Mouse (Mus musculus) thymus, postnatal 4 days (tissue): ENCODE measurements around the gene Dhcr24.

Source experiments
- DNase-seq: peaks from one replicate; pipeline ENCODE4 v3.0.0; 2021

Gene Dhcr24

GRCm38 (mm10) chr4:106560846-106561781 lies at the start of gene Dhcr24:
Gene Dhcr24, plus strand, starts transcription at chr4:106561038.
- peak; percentile 95 for DNase-seq

- no peak for DNase-seq
Measured at GRCm38 (mm10) chr4:106514606-106515005, 46.2 kb upstream of the Dhcr24 start.

GRCm38 (mm10) chr4:106522547-106522946 lies 38.3 kb upstream of the Dhcr24 start:
- DNase-seq, result no peak

GRCm38 (mm10) chr4:106524131-106524530 lies 36.7 kb upstream of the Dhcr24 start:
- DNase-seq, result no peak

- no peak for DNase-seq
Measured at GRCm38 (mm10) chr4:106525001-106525400, 35.8 kb upstream of the Dhcr24 start.

GRCm38 (mm10) chr4:106527856-106528547 lies 32.8 kb upstream of the Dhcr24 start:
- DNase-seq, result peak; percentile 55

GRCm38 (mm10) chr4:106529375-106530112 lies 31.3 kb upstream of the Dhcr24 start:
- peak; percentile 96 for DNase-seq

GRCm38 (mm10) chr4:106530113-106530482 lies 30.7 kb upstream of the Dhcr24 start:
- DNase-seq, result no peak

GRCm38 (mm10) chr4:106533421-106534080 lies 27.3 kb upstream of the Dhcr24 start:
- DNase-seq, result peak; percentile 59

GRCm38 (mm10) chr4:106534256-106534655 lies 26.6 kb upstream of the Dhcr24 start:
- DNase-seq, result peak; percentile 18

- DNase-seq, result no peak
Measured at GRCm38 (mm10) chr4:106539756-106540155, 21.1 kb upstream of the Dhcr24 start.

- DNase-seq, result no peak
Measured at GRCm38 (mm10) chr4:106541491-106541890, 19.3 kb upstream of the Dhcr24 start.

- DNase-seq, result no peak
Measured at GRCm38 (mm10) chr4:106542211-106542610, 18.6 kb upstream of the Dhcr24 start.

GRCm38 (mm10) chr4:106545817-106546373 lies 14.9 kb upstream of the Dhcr24 start:
- no peak for DNase-seq

- no peak for DNase-seq
Measured at GRCm38 (mm10) chr4:106546896-106547295, 13.9 kb upstream of the Dhcr24 start.

- no peak for DNase-seq
Measured at GRCm38 (mm10) chr4:106548113-106548512, 12.7 kb upstream of the Dhcr24 start.

GRCm38 (mm10) chr4:106550516-106551166 lies 10.2 kb upstream of the Dhcr24 start:
- no peak for DNase-seq

- DNase-seq, result no peak
Measured at GRCm38 (mm10) chr4:106557262-106557661, 3.6 kb upstream of the Dhcr24 start.

- no peak for DNase-seq
Measured at GRCm38 (mm10) chr4:106557978-106558377, 2.9 kb upstream of the Dhcr24 start.

GRCm38 (mm10) chr4:106559343-106560212 lies 1.3 kb upstream of the Dhcr24 start:
- DNase-seq, result no peak
